ENCODE assay signal across 15 mouse cellular contexts in the genomic region with DNA sequence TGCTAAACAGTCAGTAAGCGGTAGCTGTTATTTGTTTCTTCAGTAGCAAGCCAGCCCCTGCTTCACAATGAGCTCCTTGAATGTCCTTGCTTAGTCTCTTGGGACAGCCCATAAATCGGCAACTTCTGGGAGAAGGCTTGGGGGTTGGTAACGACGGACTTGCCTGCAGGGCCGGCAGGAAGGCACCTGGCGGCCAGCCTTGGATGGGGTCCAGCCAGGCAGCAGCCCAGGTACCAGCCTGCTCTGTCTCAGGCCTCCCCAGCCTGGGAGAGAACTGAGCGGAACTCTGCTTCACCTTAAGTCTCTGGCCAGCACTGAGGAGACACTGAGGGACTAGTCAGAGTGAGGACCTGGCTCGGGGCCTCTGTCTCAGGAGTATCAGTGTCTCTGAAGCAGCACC. TPM values are rescaled to one million over a fixed set of nuclear protein-coding genes. Genes with fewer than 3 reads are reported as not detected.
DNase-seq lines count a peak whose midpoint lies in the region; ATAC-seq and TF ChIP-seq lines count a peak whose summit lies in the region.
"Had no signal": no experiment of that assay in that cellular context is flagged by ENCODE, and none has a peak within 500 bp of the region (broad histone marks: within the 10 kb centered on the region; RNA-seq: fewer than 3 reads in every experiment).

No protein-coding gene starts in this region.

- peak; percentile 13; the same call in 1 of the 2 replicates for TF ChIP-seq CTCF in small intestine, adult 2 months (IDR thresholded peaks at IDR 0.05; ENCODE audit: extremely low read depth, insufficient read length, insufficient replicate concordance, low read depth, low read length)

- H3K9me3 ChIP-seq in midbrain, embryonic 11.5 days (ENCODE audit: control insufficient read depth, low read length) = no peaks in the 10 kb centered on the region
- H3K9me3 ChIP-seq in midbrain, embryonic 13.5 days = no peaks in the 10 kb centered on the region
- no peaks in the 10 kb centered on the region for H3K9me3 ChIP-seq in kidney, embryonic 15.5 days (replicated peaks)

- WGBS in midbrain, embryonic 11.5 days = 49% methylated on average over 8 of the region's 8 CpGs
- WGBS in midbrain, embryonic 13.5 days = 46% methylated on average over 8 of the region's 8 CpGs
- WGBS in kidney, embryonic 15.5 days = 36% methylated on average over 8 of the region's 8 CpGs
- WGBS in small intestine, adult 2 months = 29% methylated on average over 8 of the region's 8 CpGs

- no peak overlapping the region for H3K9ac ChIP-seq in midbrain, embryonic 11.5 days (ENCODE audit: low read length)
- no peak overlapping the region for H3K9ac ChIP-seq in midbrain, embryonic 13.5 days (replicated peaks)
- no peak overlapping the region for H3K9ac ChIP-seq in kidney, embryonic 15.5 days

- H3K4me1 ChIP-seq in midbrain, embryonic 11.5 days (ENCODE audit: control insufficient read depth, insufficient read depth, low read length) = peaks cover 36% of the 10 kb centered on the region
- H3K4me1 ChIP-seq in midbrain, embryonic 13.5 days (replicated peaks) = peaks cover 45% of the 10 kb centered on the region
- peaks cover 72% of the 10 kb centered on the region for H3K4me1 ChIP-seq in kidney, embryonic 15.5 days
- H3K4me1 ChIP-seq in small intestine, adult 2 months (ENCODE audit: control insufficient read depth, insufficient read depth, insufficient read length, low read length) = peaks cover 60% of the 10 kb centered on the region

- H3K4me3 ChIP-seq in midbrain, embryonic 11.5 days (ENCODE audit: low read depth, low read length) = no peak overlapping the region
- H3K4me3 ChIP-seq in midbrain, embryonic 13.5 days (replicated peaks) = no peak overlapping the region
- H3K4me3 ChIP-seq in kidney, embryonic 15.5 days (replicated peaks) = no peak overlapping the region
- peak overlapping the region; percentile 41 for H3K4me3 ChIP-seq in small intestine, adult 2 months (ENCODE audit: low read depth, low read length)

- H3K36me3 ChIP-seq in midbrain, embryonic 11.5 days (ENCODE audit: control insufficient read depth, insufficient read depth, low read length) = no peaks in the 10 kb centered on the region
- H3K36me3 ChIP-seq in midbrain, embryonic 13.5 days = no peaks in the 10 kb centered on the region
- H3K36me3 ChIP-seq in kidney, embryonic 15.5 days = no peaks in the 10 kb centered on the region
- H3K36me3 ChIP-seq in small intestine, adult 2 months (ENCODE audit: control insufficient read depth, insufficient read depth, low read length) = peaks cover 71% of the 10 kb centered on the region

- ATAC-seq in cerebellum, adult (ENCODE audit: insufficient number of reproducible peaks, low FRiP score, low TSS enrichment) = no peak
- no peak for ATAC-seq in midbrain, embryonic 11.5 days (ENCODE audit: low FRiP score)
- ATAC-seq in midbrain, embryonic 13.5 days = no peak
- ATAC-seq in kidney, embryonic 15.5 days (replicated peaks; ENCODE audit: low FRiP score) = no peak
- ATAC-seq: forebrain, embryonic 14.5 days; midbrain, embryonic 16.5 days; Patski had no signal

- H3K27ac ChIP-seq in midbrain, embryonic 11.5 days (ENCODE audit: low read depth, low read length) = no peak overlapping the region
- no peak overlapping the region for H3K27ac ChIP-seq in midbrain, embryonic 13.5 days
- peak overlapping the region; percentile 34; the same call in 1 of the 2 replicates for H3K27ac ChIP-seq in kidney, embryonic 15.5 days
- H3K27ac ChIP-seq in small intestine, adult 2 months (ENCODE audit: insufficient read depth, low read depth, low read length) = peak overlapping the region; percentile 47; the same call in 1 of the 2 replicates

- TF ChIP-seq POLR2A in small intestine, adult 2 months (IDR thresholded peaks at IDR 0.05; ENCODE audit: low read depth, low read length) = 0 out of 2 replicates have a peak, but pooled peaks have one; percentile 13

- H3K27me3 ChIP-seq in midbrain, embryonic 11.5 days (ENCODE audit: control insufficient read depth, insufficient read depth, low read length) = peaks cover 3% of the 10 kb centered on the region
- H3K27me3 ChIP-seq in midbrain, embryonic 13.5 days = peaks cover 23% of the 10 kb centered on the region
- no peaks in the 10 kb centered on the region for H3K27me3 ChIP-seq in kidney, embryonic 15.5 days
- H3K27me3 ChIP-seq in small intestine, adult 2 months (ENCODE audit: control insufficient read depth, insufficient read depth, low read length) = no peaks in the 10 kb centered on the region
- H3K27me3 ChIP-seq: Patski had no signal

- no peak overlapping the region for H3K4me2 ChIP-seq in midbrain, embryonic 11.5 days
- H3K4me2 ChIP-seq in midbrain, embryonic 13.5 days (replicated peaks) = no peak overlapping the region
- H3K4me2 ChIP-seq in kidney, embryonic 15.5 days = no peak overlapping the region

- DNase-seq in cerebellum, adult 9-11 months = peak; percentile 78
- DNase-seq in midbrain, embryonic 11.5 days (ENCODE audit: low spot score, missing footprints) = peak; percentile 78
- DNase-seq in frontal cortex, postnatal 36 days (ENCODE audit: low spot score in 2 of 2) = no peak
- no peak for DNase-seq in layer of hippocampus, postnatal 36 days
- DNase-seq: adrenal gland, postnatal 36 days; gastrocnemius, postnatal 25 days; left cerebral cortex, postnatal 4 days; thymus, adult 18-20 months had no signal

RNA-seq across cellular contexts. Expression of a gene that starts 8.0 kb away (rescaled TPM):
- polyA plus RNA-seq in midbrain, embryonic 11.5 days (2014; fragmentation: Nextera tagmentation; extraction: Ambion mirVana) = 26.8 and 32.0 TPM in 2 replicates
- 30.4 and 34.3 TPM in 2 replicates for polyA plus RNA-seq in midbrain, embryonic 13.5 days (2015; fragmentation: Nextera tagmentation; extraction: Ambion mirVana)
- polyA plus RNA-seq in kidney, embryonic 15.5 days (2015; fragmentation: Nextera tagmentation; extraction: Ambion mirVana) = 123 and 127 TPM in 2 replicates
- polyA plus RNA-seq in small intestine, adult 2 months (2012; rRNA removed) = 314 and 949 TPM in 2 replicates
- total RNA-seq in layer of hippocampus, postnatal 36 days (2021) = 10 to 100 TPM; 72.1 to 73.7 TPM

RNA-seq across cellular contexts. Expression of a gene that starts 16.2 kb away (rescaled TPM):
- 6.2 and 9.2 TPM in 2 replicates for polyA plus RNA-seq in midbrain, embryonic 11.5 days (2014; fragmentation: Nextera tagmentation; extraction: Ambion mirVana)
- polyA plus RNA-seq in midbrain, embryonic 13.5 days (2015; fragmentation: Nextera tagmentation; extraction: Ambion mirVana) = 10.3 and 10.7 TPM in 2 replicates
- polyA plus RNA-seq in kidney, embryonic 15.5 days (2015; fragmentation: Nextera tagmentation; extraction: Ambion mirVana) = 10.6 and 11.0 TPM in 2 replicates
- polyA plus RNA-seq in small intestine, adult 2 months (2012; rRNA removed) = 10.0 and 21.0 TPM in 2 replicates
- 10 to 100 TPM; 16.7 to 19.1 TPM for total RNA-seq in layer of hippocampus, postnatal 36 days (2021)

RNA-seq across cellular contexts. Expression of a gene that starts 16.5 kb away (rescaled TPM):
- polyA plus RNA-seq in midbrain, embryonic 11.5 days (2014; fragmentation: Nextera tagmentation; extraction: Ambion mirVana) = 17.7 and 19.2 TPM in 2 replicates
- polyA plus RNA-seq in midbrain, embryonic 13.5 days (2015; fragmentation: Nextera tagmentation; extraction: Ambion mirVana) = 20.9 and 23.7 TPM in 2 replicates
- polyA plus RNA-seq in kidney, embryonic 15.5 days (2015; fragmentation: Nextera tagmentation; extraction: Ambion mirVana) = 21.5 and 23.4 TPM in 2 replicates
- 22.7 and 35.6 TPM in 2 replicates for polyA plus RNA-seq in small intestine, adult 2 months (2012; rRNA removed)
- 10 to 100 TPM; 21.7 to 24.1 TPM for total RNA-seq in layer of hippocampus, postnatal 36 days (2021)

RNA-seq across cellular contexts. Expression of a gene that starts 37.3 kb away (rescaled TPM):
- polyA plus RNA-seq in midbrain, embryonic 11.5 days (2014; fragmentation: Nextera tagmentation; extraction: Ambion mirVana) = not detected in 2 replicates
- polyA plus RNA-seq in midbrain, embryonic 13.5 days (2015; fragmentation: Nextera tagmentation; extraction: Ambion mirVana) = 0.28 TPM in 1 of 2 replicates, not detected in the other
- 0.36 and 0.49 TPM in 2 replicates for polyA plus RNA-seq in kidney, embryonic 15.5 days (2015; fragmentation: Nextera tagmentation; extraction: Ambion mirVana)
- polyA plus RNA-seq in small intestine, adult 2 months (2012; rRNA removed) = 3.9 and 6.9 TPM in 2 replicates
- under 1 TPM; 0.22 to 0.58 TPM for total RNA-seq in layer of hippocampus, postnatal 36 days (2021)
- total RNA-seq: gastrocnemius, postnatal 25 days had no signal
- polyA plus RNA-seq: forebrain, embryonic 14.5 days; Patski had no signal

Comparison
In these comparisons a context has a peak if more than half of its experiments do, and no peak if none do; other contexts are left out.
1. DNase-seq: peak in cerebellum, adult 9-11 months (single experiment) and midbrain, embryonic 11.5 days (single experiment); none in frontal cortex, postnatal 36 days (0 of 2) and layer of hippocampus, postnatal 36 days (0 of 2).
2. H3K27ac ChIP-seq: peak in kidney, embryonic 15.5 days (single experiment) and small intestine, adult 2 months (single experiment); none in midbrain, embryonic 11.5 days (single experiment) and midbrain, embryonic 13.5 days (single experiment).